Mouse (Mus musculus) ES-Bruce4 (cell line): ENCODE results near the gene Vps52.
"Not testable (repeated sequence)": the region's sequence is repeated elsewhere in the genome, so short reads cannot be mapped to it uniquely, and the experiment has no call there.

Source experiments
- CTCF ChIP-seq: IDR thresholded peaks from one replicate; pipeline ENCODE4 v1.8.1; 2011; ENCODE audit warnings: low read depth, low read length
- EP300 ChIP-seq: IDR thresholded peaks from 2 replicates; pipeline ENCODE4 v1.6.1; 2011; ENCODE audit warnings: low read depth, low read length; ENCODE audit not compliant: insufficient read depth
- POLR2A ChIP-seq: IDR thresholded peaks from one replicate; pipeline ENCODE4 v1.8.1; 2011; ENCODE audit warnings: low read length; ENCODE audit not compliant: insufficient read depth

- TF ChIP-seq CTCF: peak; percentile 58
- TF ChIP-seq POLR2A, EP300: not testable (repeated sequence)
Observed at GRCm38 (mm10) chr17:33982136-33982535, 26.5 kb downstream of the Vps52 start.
